In the genomic region with DNA sequence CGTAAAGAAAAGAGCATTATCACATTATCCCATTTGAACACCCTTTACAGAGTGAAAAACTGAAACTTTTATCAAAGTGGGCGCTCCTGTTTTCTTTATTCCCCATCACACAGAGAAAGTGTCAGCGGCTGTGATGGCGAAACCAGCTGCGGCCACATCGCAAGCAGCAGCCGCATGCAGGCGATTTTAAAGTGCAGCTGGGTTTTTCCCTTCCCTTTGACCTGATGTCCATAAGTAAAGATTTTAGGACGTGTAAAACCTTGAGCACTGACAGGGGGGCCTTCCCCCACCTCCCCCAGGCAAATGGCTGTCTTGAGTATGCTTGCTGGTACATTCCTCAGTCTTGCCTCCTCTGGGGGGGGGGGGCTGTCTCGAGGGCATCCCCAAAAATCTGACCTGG, we compare ENCODE assay signal across 18 mouse cellular contexts.
DNase-seq lines count a peak whose midpoint lies in the region; ATAC-seq and TF ChIP-seq lines count a peak whose summit lies in the region.
"Had no signal": no experiment of that assay in that cellular context is flagged by ENCODE, and none has a peak within 500 bp of the region (broad histone marks: within the 10 kb centered on the region; RNA-seq: fewer than 3 reads in every experiment).

No protein-coding gene starts in this region.

- H3K27ac ChIP-seq in ES-E14 (ENCODE audit: insufficient read depth, low read depth, low read length, poor library complexity, severe bottlenecking), result peak overlapping the region; percentile 100
- H3K27ac ChIP-seq in embryonic facial prominence, embryonic 10.5 days (replicated peaks), result peak overlapping the region; percentile 82
- peak overlapping the region; percentile 59; the same call in 1 of the 2 replicates for H3K27ac ChIP-seq in limb, embryonic 13.5 days
- H3K27ac ChIP-seq: hindbrain, embryonic 13.5 days; neural tube, embryonic 12.5 days had no signal

- WGBS in embryonic facial prominence, embryonic 10.5 days, result 71% methylated on average over 10 of the region's 10 CpGs
- WGBS in limb, embryonic 13.5 days, result 19% methylated on average over 10 of the region's 10 CpGs

- peak overlapping the region in 1 of 2 experiments; percentile 34; a peak in 2 of 4 replicates for H3K4me3 ChIP-seq in ES-E14 (ENCODE audit: insufficient read depth in 1 of 2, low read depth in 1 of 2, low read length in 2 of 2, poor library complexity in 1 of 2, severe bottlenecking in 1 of 2)
- H3K4me3 ChIP-seq in embryonic facial prominence, embryonic 10.5 days, result no peak overlapping the region
- no peak overlapping the region for H3K4me3 ChIP-seq in limb, embryonic 13.5 days
- H3K4me3 ChIP-seq: hindbrain, embryonic 13.5 days; neural tube, embryonic 12.5 days had no signal

- peak overlapping the region; percentile 42 for H3K4me2 ChIP-seq in limb, embryonic 13.5 days (replicated peaks)
- H3K4me2 ChIP-seq: hindbrain, embryonic 13.5 days; neural tube, embryonic 12.5 days had no signal

- no peak; the same call in 1 of the 2 replicates for ATAC-seq in limb, embryonic 13.5 days (ENCODE audit: low FRiP score, low read depth)
- ATAC-seq: intestine, embryonic 16.5 days; midbrain, embryonic 16.5 days had no signal

- DNase-seq in kidney, postnatal 4 days, result peak; percentile 25 to 32
- DNase-seq in kidney, adult 8-10 months, result no peak
- DNase-seq in ES-E14 (ENCODE audit: low read depth, low spot score), result no peak
- no peak for DNase-seq in embryonic facial prominence, embryonic 10.5 days (ENCODE audit: low spot score)
- DNase-seq in testis, postnatal 14 days (ENCODE audit: low spot score), result no peak
- no peak for DNase-seq in left cerebral cortex, postnatal 25 days (ENCODE audit: low spot score in 2 of 2)
- DNase-seq: adrenal gland, adult 2 months; cerebellum, adult 9-11 months; gastrocnemius, postnatal 25 days; layer of hippocampus, postnatal 36 days; lung, adult 18-20 months; right cerebral cortex, postnatal 25 days; thymus, postnatal 36 days had no signal

- intact Hi-C loops in left cerebral cortex, postnatal 25 days (cut with DNase I), result no loop called here

- no peaks in the 10 kb centered on the region; the same call in 1 of the 2 replicates for H3K36me3 ChIP-seq in ES-E14 (ENCODE audit: control insufficient read depth, insufficient read depth, low read length, poor library complexity, severe bottlenecking)
- H3K36me3 ChIP-seq in embryonic facial prominence, embryonic 10.5 days (replicated peaks), result no peaks in the 10 kb centered on the region
- H3K36me3 ChIP-seq in limb, embryonic 13.5 days, result no peaks in the 10 kb centered on the region
- H3K36me3 ChIP-seq: hindbrain, embryonic 13.5 days; neural tube, embryonic 12.5 days had no signal

- peak overlapping the region; percentile 76 for H3K9ac ChIP-seq in ES-E14 (ENCODE audit: insufficient read depth, low read depth, low read length, poor library complexity, severe bottlenecking)
- no peak overlapping the region for H3K9ac ChIP-seq in limb, embryonic 13.5 days
- H3K9ac ChIP-seq: hindbrain, embryonic 13.5 days; neural tube, embryonic 12.5 days had no signal

- peaks cover 25 to 43% of the 10 kb centered on the region in 2 experiments for H3K4me1 ChIP-seq in ES-E14 (ENCODE audit: control insufficient read depth in 2 of 2, insufficient read depth in 2 of 2, low read length in 2 of 2, poor library complexity in 1 of 2)
- H3K4me1 ChIP-seq in embryonic facial prominence, embryonic 10.5 days, result peaks cover 83% of the 10 kb centered on the region
- H3K4me1 ChIP-seq in limb, embryonic 13.5 days, result peaks cover 93% of the 10 kb centered on the region
- H3K4me1 ChIP-seq: hindbrain, embryonic 13.5 days; neural tube, embryonic 12.5 days had no signal

- in situ Hi-C loops in ES-E14 (cut with MboI; ENCODE audit: low sequenced_read_pairs in 2 of 2, unreplicated experiment in 2 of 2), result no loop called here

- no peaks in the 10 kb centered on the region for H3K27me3 ChIP-seq in embryonic facial prominence, embryonic 10.5 days (replicated peaks; ENCODE audit: low read depth, poor library complexity, severe bottlenecking)
- no peaks in the 10 kb centered on the region; the same call in 1 of the 2 replicates for H3K27me3 ChIP-seq in limb, embryonic 13.5 days
- H3K27me3 ChIP-seq: neural tube, embryonic 12.5 days had no signal

- H3K9me3 ChIP-seq in ES-E14 (ENCODE audit: control insufficient read depth, insufficient read depth, low read depth, low read length), result no peaks in the 10 kb centered on the region
- no peaks in the 10 kb centered on the region for H3K9me3 ChIP-seq in embryonic facial prominence, embryonic 10.5 days
- H3K9me3 ChIP-seq in limb, embryonic 13.5 days, result no peaks in the 10 kb centered on the region
- H3K9me3 ChIP-seq: hindbrain, embryonic 13.5 days; neural tube, embryonic 12.5 days had no signal

TF ChIP-seq in ES-E14, 5 proteins besides CTCF, POLR2A, EP300 and RAD21:
- no peak for TF ChIP-seq ZNF384 (IDR thresholded peaks at IDR 0.05; ENCODE audit: low read depth, low read length)
- no peak for TF ChIP-seq ZC3H11A (IDR thresholded peaks at IDR 0.05; ENCODE audit: borderline replicate concordance, low read depth, low read length)
- TF ChIP-seq CHD2 (IDR thresholded peaks at IDR 0.05; ENCODE audit: low read depth, low read length), result no peak
- TF ChIP-seq HCFC1 (IDR thresholded peaks at IDR 0.05; ENCODE audit: borderline replicate concordance, insufficient read depth, low read length), result no peak

Comparison
In these comparisons a context has a peak if more than half of its experiments do, and no peak if none do; other contexts are left out.
1. DNase-seq: peak in kidney, postnatal 4 days (2 of 2); none in kidney, adult 8-10 months (0 of 2), ES-E14 (single experiment), embryonic facial prominence, embryonic 10.5 days (single experiment), testis, postnatal 14 days (single experiment) and left cerebral cortex, postnatal 25 days (0 of 2).
2. Peak in every context shown above with its lines, with median percentiles within 50 percentile points of each other: H3K27ac ChIP-seq.